Mouse (Mus musculus) heart, adult 2 months (tissue): ENCODE results near the gene Gm8267.
"Not testable (repeated sequence)": the region's sequence is repeated elsewhere in the genome, so short reads cannot be mapped to it uniquely, and the experiment has no call there.

Source experiments
- CTCF ChIP-seq: fragments of 200-600 bp; IDR thresholded peaks from 2 replicates; pipeline ENCODE4 v1.8.1; 2022; ENCODE audit warnings: antibody characterized with exemption, mild to moderate bottlenecking, moderate library complexity
- EP300 ChIP-seq: fragments of 200-500 bp; IDR thresholded peaks from 2 replicates; pipeline ENCODE4 v1.6.1; 2011; ENCODE audit warnings: low read depth, low read length, control low read depth; ENCODE audit not compliant: insufficient read depth
- POLR2A ChIP-seq: fragments of 200-500 bp; IDR thresholded peaks from 2 replicates; pipeline ENCODE4 v1.6.1; 2011; ENCODE audit warnings: mild to moderate bottlenecking, low read depth, low read length, control low read depth; ENCODE audit not compliant: insufficient read depth

- TF ChIP-seq POLR2A, CTCF, EP300: not testable (repeated sequence)
Observed at GRCm38 (mm10) chr14:44789537-44790382, 39.6 kb upstream of the Gm8267 start.
